22 mouse cellular contexts compared by ENCODE assay signal in the genomic region with DNA sequence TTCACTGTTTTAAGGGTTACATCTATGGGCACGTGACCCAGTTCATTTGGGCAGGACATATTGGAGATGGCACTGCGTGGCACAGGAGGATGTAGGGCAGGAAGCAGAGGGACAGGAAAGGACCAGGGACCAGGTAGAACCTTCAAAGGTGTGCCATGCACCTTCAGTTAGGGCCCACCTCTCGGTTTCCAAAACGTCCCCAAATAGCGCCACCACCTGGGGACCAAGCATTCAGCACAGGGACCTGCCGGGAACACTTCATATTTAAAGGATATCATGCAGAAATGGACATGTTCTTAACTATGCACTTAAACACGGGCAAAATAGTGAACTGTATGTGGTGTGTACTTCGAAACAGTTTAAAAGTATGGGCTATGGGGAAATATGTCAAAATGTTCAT. TPM values are rescaled to one million over a fixed set of nuclear protein-coding genes. Genes with fewer than 3 reads are reported as not detected.
DNase-seq lines count a peak whose midpoint lies in the region; ATAC-seq and TF ChIP-seq lines count a peak whose summit lies in the region.
"Had no signal": no experiment of that assay in that cellular context is flagged by ENCODE, and none has a peak within 500 bp of the region (broad histone marks: within the 10 kb centered on the region; RNA-seq: fewer than 3 reads in every experiment).

No protein-coding gene starts in this region.

- no peak overlapping the region for H3K4me2 ChIP-seq in intestine, postnatal 0 days (replicated peaks; ENCODE audit: low read depth)
- H3K4me2 ChIP-seq in intestine, embryonic 15.5 days (replicated peaks), result no peak overlapping the region
- H3K4me2 ChIP-seq: heart, embryonic 13.5 days; hindbrain, embryonic 14.5 days; liver, embryonic 13.5 days; neural tube, embryonic 12.5 days had no signal

- peak; percentile 31; the same call in 1 of the 2 replicates for ATAC-seq in intestine, postnatal 0 days
- ATAC-seq in intestine, embryonic 15.5 days, result no peak
- ATAC-seq: activated CD4-positive, CD25-positive, alpha-beta regulatory T cell, adult 4 months had no signal

- no peaks in the 10 kb centered on the region for H3K36me3 ChIP-seq in intestine, postnatal 0 days (ENCODE audit: control insufficient read depth, insufficient read depth)
- H3K36me3 ChIP-seq in intestine, embryonic 15.5 days, result no peaks in the 10 kb centered on the region
- H3K36me3 ChIP-seq in E14TG2a.4 (ENCODE audit: insufficient read depth, low read length), result no peaks in the 10 kb centered on the region
- no peaks in the 10 kb centered on the region for H3K36me3 ChIP-seq in small intestine, adult 2 months (ENCODE audit: control insufficient read depth, insufficient read depth, low read length)
- H3K36me3 ChIP-seq: heart, embryonic 13.5 days; liver, embryonic 13.5 days; midbrain, embryonic 10.5 days; neural tube, embryonic 12.5 days had no signal

- H3K27me3 ChIP-seq in intestine, postnatal 0 days (replicated peaks; ENCODE audit: control insufficient read depth, insufficient read depth, low read length), result no peaks in the 10 kb centered on the region
- no peaks in the 10 kb centered on the region for H3K27me3 ChIP-seq in intestine, embryonic 15.5 days (replicated peaks)
- peaks cover 16% of the 10 kb centered on the region; the same call in 1 of the 2 replicates for H3K27me3 ChIP-seq in E14TG2a.4 (ENCODE audit: insufficient read depth, low read length)
- no peaks in the 10 kb centered on the region for H3K27me3 ChIP-seq in small intestine, adult 2 months (ENCODE audit: control insufficient read depth, insufficient read depth, low read length)
- H3K27me3 ChIP-seq: liver, embryonic 13.5 days; neural tube, embryonic 12.5 days had no signal

- no peaks in the 10 kb centered on the region for H3K9me3 ChIP-seq in intestine, postnatal 0 days (ENCODE audit: control insufficient read depth)
- no peaks in the 10 kb centered on the region for H3K9me3 ChIP-seq in intestine, embryonic 15.5 days
- H3K9me3 ChIP-seq in E14TG2a.4 (ENCODE audit: low read length), result no peaks in the 10 kb centered on the region
- H3K9me3 ChIP-seq: heart, embryonic 13.5 days; liver, embryonic 13.5 days; midbrain, embryonic 10.5 days; neural tube, embryonic 12.5 days had no signal

- no peak overlapping the region for H3K4me3 ChIP-seq in intestine, postnatal 0 days (ENCODE audit: low read depth, low read length)
- H3K4me3 ChIP-seq in intestine, embryonic 15.5 days (replicated peaks), result no peak overlapping the region
- H3K4me3 ChIP-seq in lung, adult 2 months (replicated peaks; ENCODE audit: extremely low read depth, low read depth, low read length), result no peak overlapping the region
- no peak overlapping the region for H3K4me3 ChIP-seq in E14TG2a.4 (replicated peaks; ENCODE audit: low read length)
- no peak overlapping the region for H3K4me3 ChIP-seq in small intestine, adult 2 months (ENCODE audit: low read depth, low read length)
- H3K4me3 ChIP-seq: heart, embryonic 13.5 days; liver, embryonic 13.5 days; midbrain, embryonic 10.5 days; neural tube, embryonic 12.5 days had no signal

- no peak for TF ChIP-seq POLR2A in lung, adult 2 months (IDR thresholded peaks at IDR 0.05; ENCODE audit: borderline replicate concordance, extremely low read depth, low read depth, low read length)
- no peak for TF ChIP-seq POLR2A in small intestine, adult 2 months (IDR thresholded peaks at IDR 0.05; ENCODE audit: low read depth, low read length)

- H3K9ac ChIP-seq in intestine, postnatal 0 days (ENCODE audit: low read depth, low read length), result no peak overlapping the region
- H3K9ac ChIP-seq in intestine, embryonic 15.5 days, result no peak overlapping the region
- H3K9ac ChIP-seq: heart, embryonic 13.5 days; hindbrain, embryonic 14.5 days; liver, embryonic 13.5 days; neural tube, embryonic 12.5 days had no signal

- H3K4me1 ChIP-seq in intestine, postnatal 0 days (replicated peaks; ENCODE audit: control insufficient read depth, insufficient read depth, low read length), result no peaks in the 10 kb centered on the region
- H3K4me1 ChIP-seq in intestine, embryonic 15.5 days (replicated peaks), result peaks cover 10% of the 10 kb centered on the region
- no peaks in the 10 kb centered on the region for H3K4me1 ChIP-seq in lung, adult 2 months (ENCODE audit: control insufficient read depth, insufficient read depth, low read length)
- peaks cover 30% of the 10 kb centered on the region for H3K4me1 ChIP-seq in E14TG2a.4 (replicated peaks; ENCODE audit: low read depth, low read length)
- no peaks in the 10 kb centered on the region for H3K4me1 ChIP-seq in small intestine, adult 2 months (ENCODE audit: control insufficient read depth, insufficient read depth, insufficient read length, low read length)

- WGBS in intestine, postnatal 0 days, result 55% methylated on average over 8 of the region's 8 CpGs
- 52% methylated on average over 8 of the region's 8 CpGs for WGBS in intestine, embryonic 15.5 days
- 61% methylated on average over 8 of the region's 8 CpGs for WGBS in lung, adult 2 months
- WGBS in small intestine, adult 2 months, result 43% methylated on average over 8 of the region's 8 CpGs

- TF ChIP-seq CTCF in intestine, postnatal 0 days (IDR thresholded peaks at IDR 0.05; ENCODE audit: low read depth), result peak; percentile 38; the same call in 1 of the 2 replicates
- 0 out of 2 replicates have a peak, but pooled peaks have one; percentile 6 for TF ChIP-seq CTCF in lung, adult 2 months (IDR thresholded peaks at IDR 0.05; ENCODE audit: insufficient read depth, low read length)
- peak; percentile 40 for TF ChIP-seq CTCF in E14TG2a.4 (conservative IDR thresholded peaks at IDR 0.05; ENCODE audit: low read length)
- TF ChIP-seq CTCF in small intestine, adult 2 months (IDR thresholded peaks at IDR 0.05; ENCODE audit: extremely low read depth, insufficient read length, insufficient replicate concordance, low read depth, low read length), result peak; percentile 11; the same call in 1 of the 2 replicates

- no peak for DNase-seq in lung, adult 2 months
- DNase-seq in lung, postnatal 36 days, result no peak
- DNase-seq in embryo, embryonic 11 days, result no peak
- DNase-seq: adrenal gland, postnatal 10 days; B cell, adult 2 months; cerebellum, adult 11-12 months; cerebellum, postnatal 14 days; heart, adult 11 months; left cerebral cortex, postnatal 4 days; liver, embryonic 13.5 days; lung, postnatal 4 days; right cerebral cortex, adult 18-20 months; spleen, adult 18-20 months had no signal

- no peak overlapping the region for H3K27ac ChIP-seq in intestine, postnatal 0 days (ENCODE audit: low read depth, low read length)
- H3K27ac ChIP-seq in intestine, embryonic 15.5 days, result no peak overlapping the region
- no peak overlapping the region for H3K27ac ChIP-seq in small intestine, adult 2 months (ENCODE audit: insufficient read depth, low read depth, low read length)
- H3K27ac ChIP-seq: heart, embryonic 13.5 days; hindbrain, embryonic 14.5 days; liver, embryonic 13.5 days; midbrain, embryonic 10.5 days; neural tube, embryonic 12.5 days had no signal

RNA-seq across cellular contexts. Expression of gene Eif2b2, which starts 15.2 kb away (rescaled TPM):
- polyA plus RNA-seq in intestine, postnatal 0 days (2015; fragmentation: Nextera tagmentation; extraction: Ambion mirVana), result 44.5 and 44.9 TPM in 2 replicates
- 66.8 and 72.0 TPM in 2 replicates for polyA plus RNA-seq in intestine, embryonic 15.5 days (2015; fragmentation: Nextera tagmentation; extraction: Ambion mirVana)
- polyA plus RNA-seq in lung, adult 2 months (2012; rRNA removed), result 92.1 and 92.6 TPM in 2 replicates
- 58.8 and 103 TPM in 2 replicates for polyA plus RNA-seq in small intestine, adult 2 months (2012; rRNA removed)

RNA-seq across cellular contexts. Expression of gene Pgf, which starts 26.5 kb away (rescaled TPM):
- 3.9 and 4.2 TPM in 2 replicates for polyA plus RNA-seq in intestine, postnatal 0 days (2015; fragmentation: Nextera tagmentation; extraction: Ambion mirVana)
- 15.6 and 15.8 TPM in 2 replicates for polyA plus RNA-seq in intestine, embryonic 15.5 days (2015; fragmentation: Nextera tagmentation; extraction: Ambion mirVana)
- polyA plus RNA-seq in lung, adult 2 months (2012; rRNA removed), result 3.0 and 3.6 TPM in 2 replicates
- 0.48 and 0.90 TPM in 2 replicates for polyA plus RNA-seq in small intestine, adult 2 months (2012; rRNA removed)
- polyA plus RNA-seq: activated CD4-positive, CD25-positive, alpha-beta regulatory T cell, adult 4 months had no signal

RNA-seq across cellular contexts. Expression of gene Rps6kl1, which starts 53.0 kb away (rescaled TPM):
- polyA plus RNA-seq in intestine, postnatal 0 days (2015; fragmentation: Nextera tagmentation; extraction: Ambion mirVana), result 1.3 and 1.9 TPM in 2 replicates
- polyA plus RNA-seq in intestine, embryonic 15.5 days (2015; fragmentation: Nextera tagmentation; extraction: Ambion mirVana), result 2.4 and 2.6 TPM in 2 replicates
- 1.1 and 1.4 TPM in 2 replicates for polyA plus RNA-seq in lung, adult 2 months (2012; rRNA removed)
- 0.25 and 0.68 TPM in 2 replicates for polyA plus RNA-seq in small intestine, adult 2 months (2012; rRNA removed)
